Mouse (Mus musculus): ENCODE measurements around the gene Ap3d1.

Ap3d1 gene

DNA sequence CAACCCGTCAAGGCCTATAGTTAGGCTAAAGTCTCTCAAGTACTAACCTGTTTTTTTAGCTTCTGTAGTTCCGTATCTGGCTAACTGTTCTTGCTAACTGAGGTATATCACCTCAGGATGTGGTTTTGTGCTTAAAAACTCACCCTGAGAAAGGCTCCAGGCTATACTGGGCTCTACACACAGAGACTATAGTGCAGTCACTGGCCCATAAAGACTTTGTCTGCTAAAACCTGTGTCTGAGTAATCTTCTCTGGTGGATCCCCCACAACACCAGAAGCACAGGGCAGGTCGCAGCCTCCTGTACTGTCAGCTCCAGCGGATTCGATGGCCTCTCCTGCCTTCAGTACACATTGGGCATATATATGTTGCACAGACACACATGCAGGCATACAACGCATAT, 60.1 kb downstream of the Ap3d1 start:
- no peak for DNase-seq (ENCODE audit: low spot score)

DNA sequence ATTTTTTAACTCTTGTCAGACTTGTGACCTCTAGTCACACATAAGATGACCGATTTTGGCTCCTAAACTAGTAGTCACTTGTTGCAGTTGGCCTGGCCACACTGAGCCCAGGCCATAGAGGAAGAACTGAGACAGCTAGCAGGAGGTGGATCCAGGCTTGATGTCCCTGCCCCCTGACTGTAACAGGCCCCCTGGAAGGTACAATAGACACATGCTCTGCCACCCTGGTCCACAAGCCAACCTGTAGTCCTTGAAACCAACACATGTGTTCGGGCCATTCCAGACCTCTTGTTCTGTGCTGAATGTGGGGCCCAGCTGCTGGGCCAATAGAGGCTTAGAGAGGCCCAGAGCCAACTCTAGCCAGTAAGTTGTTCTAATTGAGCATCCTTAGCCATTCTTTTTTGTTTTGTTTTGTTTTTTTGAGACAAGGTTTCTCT, 61.8 kb downstream of the Ap3d1 start:
- DNase-seq (ENCODE audit: low spot score) = no peak

DNA sequence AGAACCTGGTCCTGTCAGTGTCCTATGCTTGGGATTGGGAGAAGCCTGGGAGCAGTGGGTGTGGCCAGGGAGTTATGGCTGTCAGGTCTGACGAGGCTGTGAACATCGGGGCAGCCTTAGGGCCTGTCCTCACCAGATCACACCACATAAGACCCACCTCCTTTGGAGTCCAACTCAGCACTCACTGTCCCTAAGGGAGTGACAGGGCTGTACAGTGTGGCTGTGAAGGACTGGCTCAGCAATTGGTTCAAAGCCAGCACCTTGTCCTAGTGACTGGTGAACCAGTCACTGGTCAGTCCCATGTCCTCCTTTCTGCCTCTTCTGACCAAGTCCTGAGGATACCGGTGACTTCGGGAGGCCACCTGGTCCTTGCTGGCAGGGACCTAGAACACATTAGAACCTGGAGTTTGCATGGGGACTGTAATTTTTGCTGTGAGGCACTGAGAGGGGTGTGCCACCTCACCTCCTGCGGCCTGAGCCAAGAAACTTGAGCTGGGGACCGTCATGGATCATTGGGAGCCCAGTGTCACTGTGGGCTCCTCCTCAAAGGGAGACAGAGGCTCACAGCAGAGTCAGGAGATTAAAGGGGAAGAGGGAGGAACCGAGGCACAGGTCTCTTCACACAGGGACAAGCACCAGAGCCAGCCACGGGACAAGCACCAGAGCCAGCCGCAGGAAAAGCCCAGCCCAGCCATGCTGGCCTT, 62.4 kb downstream of the Ap3d1 start:
- DNase-seq (ENCODE audit: low spot score) = no peak

DNA sequence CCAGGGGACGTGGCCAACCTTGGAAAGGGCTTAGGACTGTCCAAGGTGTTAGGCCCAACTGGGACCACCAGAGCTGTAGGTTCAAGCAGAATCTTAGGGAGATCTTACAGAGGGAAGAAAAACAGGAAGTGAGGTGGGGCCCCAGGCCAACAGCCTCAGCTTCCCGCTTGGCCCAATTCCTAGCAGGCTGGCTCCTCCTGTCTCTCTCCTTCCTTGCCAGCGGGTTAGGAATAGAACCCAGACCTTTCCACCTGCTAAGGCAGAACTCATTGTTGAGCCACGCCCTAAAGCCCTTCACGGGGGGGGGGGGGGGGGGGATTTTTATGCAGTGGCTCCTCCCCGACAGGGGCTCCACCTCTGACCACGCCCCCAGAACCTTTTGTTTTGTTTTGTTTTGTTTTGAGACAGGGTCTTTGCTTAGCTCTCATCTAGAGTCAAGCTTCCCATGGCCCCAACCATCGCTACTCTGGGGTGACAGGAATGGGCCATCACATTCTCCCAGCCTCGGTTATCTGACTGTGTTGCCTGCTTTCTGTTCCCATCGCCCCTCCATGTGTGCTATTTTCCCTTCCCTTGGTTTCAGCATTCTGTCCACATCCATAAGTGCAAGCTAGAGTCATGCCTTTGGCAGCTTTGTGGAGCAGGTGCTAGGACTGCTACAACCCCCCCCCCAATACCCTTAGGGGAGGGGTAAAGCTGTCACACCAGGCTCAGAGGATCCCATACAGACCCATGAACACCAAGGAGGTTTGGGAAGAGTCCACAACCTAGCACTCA, 63.3 kb downstream of the Ap3d1 start:
- no peak for DNase-seq (ENCODE audit: low spot score)

DNA sequence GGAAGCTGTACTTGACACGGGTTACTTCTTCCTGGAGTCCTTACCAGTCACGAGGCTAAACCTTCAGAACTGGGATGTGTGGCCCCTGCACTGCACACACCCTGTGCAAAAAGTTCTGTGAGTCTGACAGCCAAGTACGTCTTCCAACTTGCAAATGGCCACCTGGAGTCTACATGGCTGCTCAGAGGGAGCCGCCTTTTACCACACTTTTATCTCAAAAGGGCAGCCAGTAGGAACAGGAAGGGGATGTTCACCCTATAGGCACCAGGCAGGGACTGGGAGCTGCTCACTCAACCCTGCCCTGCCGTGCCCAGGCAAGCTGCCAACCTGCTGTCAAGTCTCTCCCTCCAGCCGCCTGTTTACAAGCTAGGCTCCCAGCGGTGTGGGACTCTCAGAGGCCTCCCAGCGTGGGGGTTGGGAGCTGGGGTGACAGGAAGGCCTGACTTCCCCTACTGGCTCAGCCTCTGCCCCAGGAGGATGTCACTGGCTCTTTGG, 64.1 kb downstream of the Ap3d1 start, which contains the start of gene Mknk2:
Gene Mknk2 (minus strand): TSS at position 171 of the 495 bp plus-strand sequence.
- peak; percentile 84 for DNase-seq (ENCODE audit: low spot score)

DNA sequence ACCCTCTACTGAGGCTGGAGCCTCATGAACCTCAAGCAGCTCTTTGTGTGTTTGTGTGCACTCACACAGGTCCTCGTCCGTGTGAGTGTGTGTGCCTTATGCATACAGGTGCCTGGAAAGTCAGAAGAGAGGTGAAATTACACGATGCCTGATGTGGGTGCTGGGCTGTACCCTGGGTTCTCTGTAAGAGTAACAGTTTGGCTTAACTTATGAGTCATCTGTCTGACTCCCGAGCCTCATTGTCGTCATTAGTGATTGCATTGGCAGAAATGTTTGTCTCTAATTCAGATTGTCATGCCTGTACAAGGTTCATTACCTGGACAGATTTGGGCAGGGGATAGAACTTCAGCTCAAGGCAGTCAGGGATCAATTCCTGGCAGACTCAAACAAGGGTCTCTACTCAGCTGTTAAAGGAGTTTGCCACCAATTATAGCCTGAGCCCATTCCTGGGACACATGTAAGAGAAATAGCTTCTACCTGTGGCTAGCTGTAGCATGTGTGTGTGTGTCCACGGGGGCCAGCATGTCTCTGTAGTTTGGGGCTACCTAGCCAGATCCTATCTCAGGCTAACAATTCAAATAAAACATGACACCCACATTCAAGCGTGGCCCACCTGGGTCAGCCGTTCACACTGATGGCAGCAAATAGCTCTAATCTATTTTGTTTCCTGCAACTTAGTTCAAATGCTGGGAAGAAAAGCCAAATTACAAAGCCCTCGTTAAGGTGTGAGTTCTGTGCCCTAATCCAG, 64.8 kb downstream of the Ap3d1 start:
- peak; percentile 68 for DNase-seq (ENCODE audit: low spot score)

DNA sequence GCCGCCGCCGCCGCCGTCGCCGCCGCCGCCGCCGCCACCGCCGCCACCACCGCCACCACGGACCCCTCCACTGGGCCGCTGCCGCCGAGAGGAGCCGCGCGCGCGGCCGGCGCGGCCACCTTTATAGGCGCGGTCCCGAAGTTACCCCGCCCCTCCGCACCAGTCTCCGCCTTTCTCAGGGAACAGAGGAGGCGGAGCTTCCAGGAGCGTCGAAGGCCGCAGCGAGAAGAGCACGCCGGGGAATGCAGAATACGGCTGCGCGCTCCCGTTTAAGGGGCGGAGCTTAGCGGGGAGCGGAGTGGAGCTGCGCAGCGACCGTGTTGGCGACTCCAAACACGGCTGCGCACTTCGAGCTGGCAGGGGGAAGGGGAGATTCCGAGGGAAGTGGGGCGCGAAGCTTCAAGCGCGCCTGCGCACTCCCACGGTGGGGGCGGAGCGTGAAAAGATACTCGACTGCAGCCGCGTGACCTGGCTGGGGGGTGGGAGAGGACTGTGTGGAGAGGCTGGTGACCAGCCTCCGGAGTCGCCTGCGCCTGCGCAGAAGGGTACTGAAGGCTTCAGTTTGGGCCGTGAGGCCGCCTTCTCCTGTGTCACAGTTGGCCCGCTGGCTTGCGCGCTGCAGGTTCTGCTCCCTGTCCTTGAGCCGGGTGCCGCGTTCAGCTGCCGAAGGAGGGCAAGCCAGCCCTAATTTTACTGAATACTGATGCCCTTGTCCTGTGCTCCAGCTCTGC, 65.7 kb downstream of the Ap3d1 start:
- DNase-seq (ENCODE audit: low spot score) = peak; percentile 99

DNA sequence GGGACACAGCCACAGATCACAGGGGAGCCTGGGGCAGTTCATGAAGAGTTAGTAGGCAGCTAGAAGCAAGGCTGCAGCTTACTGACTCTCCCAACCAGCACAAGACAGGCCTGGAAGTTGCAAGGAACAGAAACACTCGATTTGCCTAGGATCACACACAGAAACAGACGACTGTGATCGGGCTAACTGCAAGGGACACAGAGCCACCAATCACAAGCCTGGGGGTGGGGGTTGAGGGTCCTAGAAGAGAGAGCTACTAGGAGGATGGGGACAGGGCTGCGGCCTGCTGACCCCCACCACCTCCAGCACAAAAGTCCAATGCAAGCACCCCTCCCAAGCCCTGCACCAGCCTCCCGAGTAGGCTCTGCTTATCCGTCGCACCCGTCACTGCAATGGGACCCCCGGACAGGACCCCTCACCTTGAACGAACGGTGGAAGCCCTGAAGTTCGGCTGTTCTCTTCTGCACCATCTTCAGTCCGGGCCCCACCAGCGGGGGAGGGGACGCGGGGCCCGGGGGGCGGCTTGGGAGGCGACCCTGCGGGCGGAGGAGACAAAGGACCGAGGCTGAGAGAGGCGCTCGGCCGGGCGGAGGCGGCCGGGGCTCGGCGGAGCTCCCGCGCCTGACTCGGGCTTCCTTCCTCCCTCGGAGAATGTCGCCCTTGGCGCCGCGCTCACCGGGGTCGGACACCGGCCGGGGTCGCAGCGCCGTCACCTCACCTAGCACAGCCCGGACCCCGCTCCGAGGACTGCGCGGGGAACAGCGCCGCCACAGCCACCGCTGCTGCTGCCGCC, 66.5 kb downstream of the Ap3d1 start:
- no peak for DNase-seq (ENCODE audit: low spot score)

DNA sequence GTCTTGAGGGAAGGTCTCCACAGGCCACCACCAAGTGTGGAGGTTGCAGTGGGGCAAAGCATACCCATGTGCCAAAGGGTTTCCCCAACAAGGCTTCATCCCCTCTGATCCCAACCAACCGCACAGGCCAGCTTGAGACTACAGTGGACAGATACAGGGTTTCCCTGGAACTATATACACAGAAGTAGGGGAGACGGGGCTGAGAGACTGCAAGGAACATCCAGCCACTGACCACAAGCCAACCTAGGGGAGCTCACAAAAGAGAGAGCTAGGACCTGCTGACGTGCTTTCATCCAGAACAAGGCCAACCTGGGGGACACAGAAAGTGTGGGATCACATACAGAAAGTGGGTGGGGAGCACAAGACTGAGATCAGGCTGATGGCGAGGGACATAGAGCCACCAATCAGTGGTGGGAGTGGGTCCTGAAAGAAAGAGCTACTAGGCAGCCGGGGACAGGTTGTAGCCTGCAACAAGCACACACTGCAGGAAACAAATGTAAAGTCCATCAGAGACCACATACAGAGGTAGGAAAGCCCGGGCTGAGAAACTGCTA, 67.1 kb downstream of the Ap3d1 start:
- DNase-seq (ENCODE audit: low spot score) = no peak

DNA sequence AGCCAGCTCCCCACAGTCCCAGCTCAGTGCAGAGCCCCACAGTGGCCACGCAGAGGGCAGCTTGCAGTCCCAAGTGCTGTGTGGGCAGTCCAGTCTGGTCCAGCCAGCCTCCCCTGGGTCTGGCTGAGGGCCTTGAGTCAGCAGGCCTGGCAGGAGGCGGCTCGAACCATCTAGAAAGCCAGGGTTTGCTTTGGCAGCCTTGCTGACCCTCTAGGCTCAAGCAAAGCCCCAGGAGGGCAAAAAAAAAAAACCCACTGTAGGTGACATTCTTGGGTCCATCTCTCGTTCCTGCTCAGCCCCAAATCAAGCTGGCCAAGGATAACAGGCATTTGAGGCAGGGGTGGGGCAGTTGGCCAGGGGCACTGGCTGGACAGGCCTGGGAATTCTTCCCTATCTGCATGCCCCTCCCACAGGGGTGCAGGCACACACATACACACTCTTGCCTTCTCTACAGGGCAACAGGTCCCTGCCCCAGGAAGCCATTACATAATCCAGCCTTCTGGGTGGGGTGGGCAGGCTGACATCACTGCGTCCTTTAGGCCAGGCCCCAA, 67.8 kb downstream of the Ap3d1 start:
- DNase-seq (ENCODE audit: low spot score) = no peak

DNA sequence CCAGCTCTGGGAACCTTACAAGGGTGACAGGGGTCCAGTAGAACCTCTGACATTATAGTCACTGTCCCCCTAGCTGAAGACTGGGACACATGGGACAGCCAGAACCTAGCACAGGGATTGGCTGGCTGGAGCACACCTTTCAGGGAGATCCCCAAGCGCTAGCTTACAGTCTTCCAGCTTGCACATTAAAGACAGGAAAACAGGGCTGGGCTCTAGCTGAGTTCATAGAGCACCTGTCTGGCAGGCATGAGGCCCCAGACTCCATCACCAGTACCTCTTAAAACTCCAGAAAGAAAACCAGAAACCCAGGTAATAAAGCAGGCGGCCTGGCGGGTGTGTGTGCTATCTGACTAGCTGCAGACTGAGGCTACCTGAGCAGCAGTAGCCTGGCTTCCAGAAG, 68.4 kb downstream of the Ap3d1 start:
- DNase-seq (ENCODE audit: low spot score) = no peak

DNA sequence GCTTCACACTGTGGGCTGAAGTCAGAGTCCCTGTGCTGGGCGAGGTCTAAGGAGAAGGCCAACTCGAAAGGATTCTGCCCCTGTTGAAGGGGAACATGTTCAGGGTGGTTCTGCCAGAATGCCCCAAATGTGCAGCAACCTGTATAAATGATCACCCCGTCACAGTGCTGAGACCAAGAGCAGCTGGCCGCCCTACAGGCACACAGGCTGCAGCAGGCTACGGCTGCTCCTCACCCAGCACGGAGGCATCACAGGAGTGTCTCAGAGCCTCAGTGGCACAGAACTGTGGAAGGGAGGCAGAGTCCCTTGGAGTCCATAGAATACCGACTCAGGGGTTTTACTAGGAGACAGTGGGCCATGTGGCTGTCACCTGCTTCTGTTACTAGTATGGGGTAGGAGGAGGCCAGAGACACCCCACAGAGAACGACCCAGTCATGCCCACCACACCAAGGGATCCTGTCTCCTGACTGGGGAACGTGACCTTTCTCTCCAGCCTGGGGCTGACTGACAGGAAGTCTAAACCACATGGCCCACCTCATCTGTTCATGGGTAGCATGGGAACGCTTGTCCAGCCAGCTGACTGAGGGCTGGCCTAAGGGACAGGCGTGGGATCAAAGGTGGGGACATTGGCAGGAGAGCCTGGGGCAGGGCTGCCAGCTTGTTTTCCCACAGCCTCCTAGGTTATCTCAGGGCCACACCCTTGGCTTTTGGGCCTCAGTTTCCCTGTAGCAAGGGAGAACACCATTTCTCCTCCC, 70.0 kb downstream of the Ap3d1 start:
- DNase-seq (ENCODE audit: low spot score) = no peak

DNA sequence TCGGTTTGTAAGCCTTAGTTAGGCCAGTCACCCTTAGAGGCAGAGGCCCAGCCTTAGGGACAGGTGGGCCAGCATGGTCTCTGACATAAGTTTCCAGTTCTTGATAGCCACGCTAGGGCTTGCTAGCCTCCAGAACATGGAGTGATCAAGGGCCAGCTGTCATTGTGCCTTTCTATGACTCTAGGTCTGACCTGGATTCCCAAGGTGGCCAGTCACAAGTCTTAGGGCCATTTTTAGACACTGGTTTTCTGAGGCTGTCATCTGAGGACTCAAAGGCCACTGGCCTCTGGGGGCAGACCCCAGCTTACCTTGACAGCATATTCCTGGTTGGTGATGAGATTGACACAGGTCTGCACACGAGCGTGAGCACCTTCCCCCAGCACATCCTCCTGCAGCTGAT, 70.8 kb downstream of the Ap3d1 start:
- no peak for DNase-seq (ENCODE audit: low spot score)

DNA sequence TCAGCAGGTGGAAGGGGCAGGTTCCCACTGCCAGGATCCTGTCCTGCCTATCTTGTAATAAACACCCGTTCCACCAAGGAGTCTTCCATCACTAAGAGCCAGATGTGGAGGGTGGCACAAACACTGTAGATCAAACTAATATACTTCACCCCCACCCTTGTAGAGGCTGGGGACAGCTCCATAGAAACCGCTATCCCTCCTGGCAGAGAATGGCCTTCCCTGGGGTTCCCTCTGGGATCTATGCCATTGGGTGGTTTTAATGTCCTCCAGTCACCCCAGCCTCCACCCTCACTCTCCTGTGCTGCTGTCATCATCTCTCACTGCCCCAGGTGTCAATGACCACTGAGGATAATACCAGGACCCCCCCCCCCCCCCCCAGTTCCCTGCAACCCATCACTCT, 71.5 kb downstream of the Ap3d1 start:
- no peak for DNase-seq (ENCODE audit: low spot score)

DNA sequence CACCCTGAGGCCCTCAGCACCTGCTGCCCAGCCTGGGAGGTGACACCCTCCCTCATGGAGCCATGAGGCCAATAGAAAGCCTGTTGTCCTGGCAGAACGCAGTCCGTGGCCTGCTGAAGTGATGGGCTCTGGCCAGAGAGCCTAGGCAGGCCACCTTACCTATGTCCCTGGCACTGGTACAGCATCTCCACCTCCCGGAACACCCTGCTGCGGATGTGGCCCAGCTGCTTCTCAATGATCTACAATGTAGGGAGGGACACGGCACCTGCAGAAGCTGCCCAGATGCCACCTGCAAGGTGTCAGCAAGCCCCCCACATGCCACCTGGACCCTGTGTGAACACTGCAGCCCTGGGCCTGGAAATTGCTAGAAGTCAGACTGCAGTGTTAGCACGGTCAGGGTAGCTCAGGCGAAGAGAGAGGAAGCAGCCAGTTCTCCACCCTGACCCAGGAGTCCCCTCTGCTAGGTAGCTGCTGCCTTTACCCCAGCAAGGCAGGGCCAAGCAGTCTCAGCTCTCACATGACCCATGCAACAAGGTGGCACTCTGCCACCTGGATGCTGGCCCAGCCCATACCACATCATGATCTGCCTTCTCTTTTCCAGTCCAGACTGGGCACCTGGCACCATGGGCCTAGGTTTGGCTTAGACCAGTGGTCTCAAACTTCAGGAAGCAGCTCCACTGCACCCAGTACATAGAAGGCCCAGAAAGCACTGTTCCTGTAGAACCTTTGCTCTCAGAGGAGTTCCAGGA, 72.2 kb downstream of the Ap3d1 start:
- no peak for DNase-seq (ENCODE audit: low spot score)

DNA sequence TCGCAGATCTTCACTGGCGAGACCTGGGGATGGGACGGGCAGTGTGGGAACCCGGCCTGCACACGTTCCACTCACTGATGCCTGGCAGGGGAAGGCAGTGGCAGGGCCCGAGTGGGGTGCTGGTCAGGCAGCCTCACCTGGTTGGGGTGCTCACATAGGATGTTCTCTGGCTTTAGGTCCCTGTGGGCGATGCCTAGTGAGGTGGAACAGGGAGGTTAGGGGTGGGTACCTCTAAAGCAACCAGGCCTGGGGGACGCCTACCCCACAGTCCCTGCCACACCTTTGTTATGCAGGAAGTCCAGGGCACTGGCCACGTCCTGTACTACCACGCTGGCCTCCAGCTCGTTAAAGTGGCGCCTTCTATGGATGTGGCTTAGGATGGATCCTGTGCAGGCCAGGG, 73.0 kb downstream of the Ap3d1 start:
- DNase-seq (ENCODE audit: low spot score) = no peak

DNA sequence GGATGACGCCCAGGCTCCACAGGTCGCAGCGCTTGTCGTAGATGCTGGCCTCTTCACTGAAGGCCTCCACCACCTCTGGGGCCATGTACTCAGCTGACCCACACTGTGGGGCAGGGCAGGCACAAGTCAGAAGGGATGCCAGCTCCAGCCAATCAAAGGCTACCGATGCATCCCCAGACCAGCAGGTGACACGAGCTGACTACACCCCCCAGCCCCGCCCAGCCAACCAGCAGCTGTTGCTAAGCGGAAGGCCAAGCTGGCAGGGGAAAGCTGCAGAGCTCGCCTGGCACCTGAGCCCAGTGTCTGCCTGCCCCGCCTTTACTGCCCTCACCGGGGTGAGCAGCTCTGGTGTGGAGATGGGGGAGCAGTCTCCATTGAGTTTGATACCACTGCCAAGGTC, 73.5 kb downstream of the Ap3d1 start:
- no peak for DNase-seq (ENCODE audit: low spot score)

DNA sequence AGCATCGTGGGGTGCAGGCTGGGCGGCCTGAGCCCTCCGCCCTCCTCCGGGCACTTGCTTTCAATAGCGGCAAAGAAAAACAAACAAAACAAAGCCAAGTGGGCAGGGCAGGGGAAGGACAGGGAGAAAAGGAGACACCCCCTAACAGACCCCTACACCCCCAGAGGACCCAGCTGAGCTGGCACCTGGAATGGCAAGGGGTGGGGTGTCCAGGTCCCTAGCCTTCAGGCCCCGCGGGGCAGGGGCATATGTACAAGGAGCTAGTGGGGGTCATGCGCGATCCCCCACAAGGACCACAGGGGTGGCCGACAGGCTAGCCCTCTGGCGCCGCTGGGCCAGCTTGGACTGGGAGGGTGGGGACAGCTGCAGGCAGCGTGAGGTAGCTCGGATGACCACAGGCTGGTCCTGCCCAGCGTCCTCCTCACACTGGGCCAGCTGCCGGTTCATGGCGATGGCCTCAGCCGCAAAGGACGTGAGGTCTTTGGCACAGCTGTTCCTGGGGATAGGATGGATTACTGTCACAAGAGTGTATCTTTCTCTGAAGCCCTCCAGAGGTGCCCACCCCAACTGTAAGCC, 75.1 kb downstream of the Ap3d1 start:
- DNase-seq (ENCODE audit: low spot score) = no peak
